Mouse (Mus musculus): Measurements from ENCODE around the gene Mlip.
"Not testable (repeated sequence)": the region's sequence is repeated elsewhere in the genome, so short reads cannot be mapped to it uniquely, and the experiment has no call there.

Mlip gene

DNA sequence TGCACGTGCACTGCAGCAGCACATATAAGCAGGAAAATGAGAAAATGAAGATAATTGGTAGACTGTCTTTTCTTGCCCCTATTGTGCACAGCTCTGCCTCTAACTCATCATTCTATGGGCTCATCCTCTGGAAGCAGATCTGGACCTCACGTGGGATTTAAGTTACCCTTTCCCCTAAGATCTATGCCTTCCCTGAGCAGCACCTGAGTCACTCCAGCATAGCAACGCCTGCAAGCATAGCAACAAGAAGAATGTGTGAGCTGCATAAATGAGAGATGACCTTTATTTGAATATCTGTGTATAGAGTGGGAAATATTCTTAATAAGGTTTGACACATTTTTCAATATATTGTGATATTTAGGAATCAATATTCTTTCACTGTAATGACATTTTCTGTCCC, 176.9 kb downstream of the Mlip start:
- no peak for DNase-seq

DNA sequence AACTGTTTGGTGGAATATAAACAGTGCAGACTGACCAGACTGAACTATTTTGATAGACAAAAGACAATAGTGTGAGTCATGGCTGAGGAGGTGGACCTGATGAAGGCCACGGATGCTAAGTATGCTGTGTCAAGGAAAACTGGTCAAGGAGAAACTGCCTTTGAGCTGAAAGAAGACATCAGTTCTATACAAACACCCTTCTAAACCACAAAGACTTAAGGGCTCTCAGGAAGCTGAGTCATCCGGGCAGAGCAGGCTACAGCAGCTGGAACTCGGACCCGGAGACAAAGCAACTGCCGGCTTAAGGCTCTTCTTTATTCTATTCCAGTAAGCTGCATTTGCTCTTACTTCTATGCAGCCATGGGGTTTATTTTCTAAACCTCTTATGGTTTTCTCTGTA, 180.7 kb downstream of the Mlip start:
- DNase-seq: peak in 1 of 2 experiments; percentile 25

DNA sequence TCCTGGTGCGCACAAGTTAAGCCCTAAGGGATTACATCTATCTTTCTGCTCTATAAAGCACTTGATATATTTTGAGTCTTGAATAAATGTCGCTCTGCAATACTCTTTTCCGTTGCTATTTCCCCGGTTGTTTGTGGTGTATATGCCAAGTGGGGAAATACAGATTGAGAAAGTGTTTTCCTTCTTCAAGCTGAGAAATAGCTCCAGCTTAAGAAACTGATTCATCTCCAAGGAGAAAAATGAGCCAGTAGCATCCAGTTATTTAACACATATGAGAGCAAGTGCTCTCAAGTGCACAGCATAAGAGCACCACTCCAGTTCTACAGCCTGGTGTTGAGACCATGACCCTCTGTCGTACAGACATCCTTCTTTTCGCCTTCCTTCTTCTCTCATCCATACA, 186.9 kb downstream of the Mlip start:
- DNase-seq: no peak

DNA sequence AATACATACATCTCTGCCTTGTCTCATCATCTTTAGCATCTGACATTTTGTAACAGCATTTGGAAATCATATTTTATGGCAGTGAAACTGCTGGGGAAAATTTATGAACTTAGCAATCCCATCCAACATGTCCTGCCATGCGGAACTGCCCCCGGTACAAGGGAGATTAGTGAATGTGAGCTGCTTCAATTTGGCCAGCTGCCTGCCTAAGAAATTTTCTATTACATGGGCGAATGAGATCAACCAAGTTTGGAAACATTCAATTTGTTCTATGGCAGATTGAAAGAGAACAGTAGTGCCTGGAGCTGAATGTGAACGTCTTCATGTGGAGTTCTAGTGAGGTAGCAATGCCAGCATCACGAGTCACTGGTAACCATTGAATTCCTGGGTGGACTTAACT, 191.0 kb downstream of the Mlip start:
- no peak for DNase-seq

GRCm38 (mm10) chr9:77160277-77160926, 192.4 kb downstream of the Mlip start:
- no peak for DNase-seq

GRCm38 (mm10) chr9:77148518-77149257, 204.1 kb downstream of the Mlip start:
- DNase-seq: no peak

GRCm38 (mm10) chr9:77119735-77120134, 233.0 kb downstream of the Mlip start:
- no peak for DNase-seq

DNA sequence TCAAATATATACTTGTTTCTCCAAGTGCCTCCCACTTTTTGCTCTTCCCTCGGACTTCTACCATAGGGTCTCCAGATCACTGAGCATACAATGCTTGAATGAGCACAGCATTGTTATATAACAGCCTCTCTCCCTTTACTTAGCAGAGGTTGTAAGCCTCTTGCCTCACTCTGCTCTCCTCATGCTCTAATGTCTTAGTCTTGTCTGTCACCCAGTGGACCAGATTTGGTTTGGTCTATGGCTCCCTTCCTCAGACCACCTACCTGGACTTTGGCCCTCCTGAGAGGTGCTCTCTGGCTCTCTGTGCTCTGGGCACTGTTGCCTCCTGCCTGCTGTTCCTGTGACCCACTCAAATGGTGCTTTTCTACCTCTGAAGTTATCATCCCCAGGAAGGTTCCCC, 255.9 kb downstream of the Mlip start:
- no peak for DNase-seq

DNA sequence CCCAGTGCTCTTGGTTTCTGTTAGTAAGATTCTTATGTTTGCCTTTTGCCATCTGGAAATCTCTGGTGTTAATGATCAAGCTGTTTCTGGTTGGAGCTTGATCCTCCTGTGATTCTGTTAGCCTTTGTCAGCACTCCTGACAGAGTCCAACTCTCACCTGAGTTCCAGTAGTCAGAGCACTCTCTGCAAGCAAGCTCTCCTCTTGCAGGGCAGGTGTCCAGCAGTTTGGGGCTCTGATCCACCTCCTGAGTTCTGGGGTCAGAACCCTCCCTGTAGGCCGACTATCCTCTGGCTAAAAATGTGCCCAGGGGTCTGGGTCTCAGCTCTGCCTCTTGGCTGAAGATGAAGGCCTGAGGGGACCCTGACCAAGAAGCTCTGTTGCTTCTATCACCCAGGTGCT, 269.5 kb downstream of the Mlip start:
- not testable (repeated sequence) for DNase-seq

- DNase-seq: no peak
These were observed 281.1 kb downstream of the Mlip start for GRCm38 (mm10) chr9:77071676-77072075.

DNA sequence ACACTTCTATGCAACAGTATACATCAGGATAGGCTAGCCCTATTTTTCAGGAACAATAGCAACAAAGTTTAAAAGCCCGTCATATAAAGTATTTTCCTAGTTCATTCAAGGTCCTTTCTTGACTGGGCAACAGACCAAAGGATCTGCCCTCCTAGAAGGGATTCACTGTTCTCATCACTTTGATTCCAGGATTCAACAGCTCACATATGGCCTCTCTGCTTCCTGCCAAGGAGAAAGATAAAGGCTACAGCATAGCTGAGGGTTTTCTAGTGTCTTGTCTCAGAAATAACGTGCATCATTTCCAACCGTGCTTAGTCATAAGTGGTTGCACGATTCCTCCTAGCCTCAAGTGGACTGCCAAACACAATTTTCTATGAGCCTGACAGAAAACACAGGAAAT, 296.2 kb downstream of the Mlip start:
- DNase-seq: no peak

- DNase-seq: no peak
These were observed 298.2 kb downstream of the Mlip start for GRCm38 (mm10) chr9:77054426-77055193.
